In genomic region chr17:4353018-4353417, GRCm38 (mm10) we compare ENCODE assay signal across 8 mouse cellular contexts.
"Had no signal": no experiment of that assay in that cellular context is flagged by ENCODE, and none has a peak within 500 bp of the region (broad histone marks: within the 10 kb centered on the region; RNA-seq: fewer than 3 reads in every experiment).

No protein-coding gene starts in this region.

- DNase-seq: liver, postnatal 0 days; lung, adult 2 months; lung, postnatal 14 days; lung, postnatal 36 days; right cerebral cortex, postnatal 14 days; thymus, adult 2 months; thymus, postnatal 25 days; thymus, postnatal 4 days had no signal
